Mouse (Mus musculus) lung, adult 2 months (tissue): ENCODE results near the gene Exoc6b.

Experiments
- CTCF ChIP-seq: fragments of 200-500 bp; IDR thresholded peaks from 2 replicates; pipeline ENCODE4 v1.5.1; 2011; ENCODE audit warnings: mild to moderate bottlenecking, low read length, control low read depth; ENCODE audit not compliant: insufficient read depth
- POLR2A ChIP-seq: fragments of 200-500 bp; IDR thresholded peaks from 2 replicates; pipeline ENCODE4 v1.6.1; 2011; ENCODE audit warnings: low read depth, mild to moderate bottlenecking, control low read depth, low read length, borderline replicate concordance; ENCODE audit errors: extremely low read depth

DNA sequence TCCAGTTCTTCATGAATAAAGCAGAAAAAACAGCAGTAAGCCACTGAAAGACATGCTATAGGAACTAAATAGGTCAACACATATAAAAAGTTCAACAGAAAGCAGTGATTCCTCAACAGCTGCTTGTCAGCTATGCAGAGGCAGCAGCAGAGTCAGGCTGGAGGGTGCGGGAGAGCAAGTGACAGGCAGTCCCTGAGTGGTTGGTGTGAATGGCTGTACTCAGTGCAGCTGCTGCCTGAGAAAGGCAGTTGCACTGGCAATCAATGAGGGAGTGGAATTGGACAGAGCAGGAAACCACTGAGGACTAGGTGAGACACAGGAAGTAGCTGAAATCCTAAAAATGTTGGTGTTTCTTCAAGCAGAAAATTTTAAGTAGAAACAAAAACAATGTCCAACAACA is 138.3 kb downstream of the Exoc6b start:
- no peak for TF ChIP-seq CTCF
- no peak for TF ChIP-seq POLR2A
